Mouse (Mus musculus): ENCODE results near the gene Neurod6. TPM values are rescaled to one million over a fixed set of nuclear protein-coding genes. Genes with fewer than 3 reads are reported as not detected.
"Not testable (repeated sequence)": the region's sequence is repeated elsewhere in the genome, so short reads cannot be mapped to it uniquely, and the experiment has no call there.

Gene Neurod6
- polyA plus RNA-seq (2016; fragmentation: Nextera tagmentation; extraction: Ambion mirVana): 0.05 TPM in 1 of 2 replicates, not detected in the other

GRCm38 (mm10) chr6:55680974-55681373, at the start of gene Neurod6:
TSS of gene Neurod6 (minus strand) at chr6:55681263.
- H3K9me3 ChIP-seq (replicated peaks): no peaks in the 10 kb centered on the region
- H3K4me1 ChIP-seq: peaks cover 21% of the 10 kb centered on the region
- no peaks in the 10 kb centered on the region for H3K36me3 ChIP-seq
- WGBS: 86% methylated on average over 4 of the region's 4 CpGs
- H3K4me3 ChIP-seq: no peak within 1 kb of the TSS
- peaks cover 30% of the 10 kb centered on the region for H3K27me3 ChIP-seq (ENCODE audit: low read depth, poor library complexity, severe bottlenecking)
- no peak within 1 kb of the TSS for H3K27ac ChIP-seq (replicated peaks)
- DNase-seq (ENCODE audit: low spot score): no peak

- WGBS: 38% methylated on average over 5 of the region's 5 CpGs
- Histone ChIP-seq H3K4me3 (no peak overlapping the region), H3K4me1 (no peaks in the 10 kb centered on the region), H3K27ac (replicated peaks) (no peak overlapping the region), H3K9me3 (replicated peaks) (no peaks in the 10 kb centered on the region), H3K36me3 (no peaks in the 10 kb centered on the region), H3K27me3 (ENCODE audit: low read depth, poor library complexity, severe bottlenecking) (no peaks in the 10 kb centered on the region)
- peak; percentile 70 for DNase-seq (ENCODE audit: low spot score)
Observed at GRCm38 (mm10) chr6:55717209-55717608, 36.1 kb upstream of the Neurod6 start.

GRCm38 (mm10) chr6:55715446-55715845, 34.4 kb upstream of the Neurod6 start:
- Histone ChIP-seq H3K4me3 (no peak overlapping the region), H3K27me3 (ENCODE audit: low read depth, poor library complexity, severe bottlenecking) (no peaks in the 10 kb centered on the region), H3K27ac (replicated peaks) (no peak overlapping the region), H3K4me1 (no peaks in the 10 kb centered on the region), H3K9me3 (replicated peaks) (no peaks in the 10 kb centered on the region), H3K36me3 (no peaks in the 10 kb centered on the region)
- 79% methylated on average over 6 of the region's 6 CpGs for WGBS
- no peak for DNase-seq (ENCODE audit: low spot score)

- WGBS: 92% methylated on average over 4 of the region's 4 CpGs
- H3K27me3 ChIP-seq (ENCODE audit: low read depth, poor library complexity, severe bottlenecking); DNase-seq (ENCODE audit: low spot score); H3K27ac ChIP-seq (replicated peaks); H3K36me3 ChIP-seq; H3K4me1 ChIP-seq; H3K4me3 ChIP-seq; H3K9me3 ChIP-seq (replicated peaks): not testable (repeated sequence)
Observed at GRCm38 (mm10) chr6:55710913-55711312, 29.9 kb upstream of the Neurod6 start.

- 88% methylated on average over 1 of the region's 1 CpGs for WGBS
- no peak overlapping the region for H3K4me3 ChIP-seq
- no peak overlapping the region for H3K27ac ChIP-seq (replicated peaks)
- H3K27me3 ChIP-seq (ENCODE audit: low read depth, poor library complexity, severe bottlenecking): no peaks in the 10 kb centered on the region
- no peak for DNase-seq (ENCODE audit: low spot score)
- no peaks in the 10 kb centered on the region for H3K4me1 ChIP-seq
- H3K36me3 ChIP-seq: no peaks in the 10 kb centered on the region
- no peaks in the 10 kb centered on the region for H3K9me3 ChIP-seq (replicated peaks)
Observed at GRCm38 (mm10) chr6:55704759-55705104, 23.7 kb upstream of the Neurod6 start.

- H3K36me3 ChIP-seq: no peaks in the 10 kb centered on the region
- H3K4me3 ChIP-seq: no peak overlapping the region
- H3K9me3 ChIP-seq (replicated peaks): no peaks in the 10 kb centered on the region
- no peaks in the 10 kb centered on the region for H3K27me3 ChIP-seq (ENCODE audit: low read depth, poor library complexity, severe bottlenecking)
- no peaks in the 10 kb centered on the region for H3K4me1 ChIP-seq
- 90% methylated on average over 8 of the region's 8 CpGs for WGBS
- no peak overlapping the region for H3K27ac ChIP-seq (replicated peaks)
- no peak for DNase-seq (ENCODE audit: low spot score)
Observed at GRCm38 (mm10) chr6:55704061-55704758, 23.1 kb upstream of the Neurod6 start.

GRCm38 (mm10) chr6:55700392-55701386, 19.6 kb upstream of the Neurod6 start:
- Histone ChIP-seq H3K27ac (replicated peaks) (no peak overlapping the region), H3K9me3 (replicated peaks) (no peaks in the 10 kb centered on the region), H3K27me3 (ENCODE audit: low read depth, poor library complexity, severe bottlenecking) (no peaks in the 10 kb centered on the region), H3K36me3 (no peaks in the 10 kb centered on the region), H3K4me1 (no peaks in the 10 kb centered on the region), H3K4me3 (no peak overlapping the region)
- no peak for DNase-seq (ENCODE audit: low spot score)
- 52% methylated on average over 4 of the region's 4 CpGs for WGBS

- DNase-seq (ENCODE audit: low spot score): no peak
- Histone ChIP-seq H3K4me1 (no peaks in the 10 kb centered on the region), H3K9me3 (replicated peaks) (no peaks in the 10 kb centered on the region), H3K4me3 (no peak overlapping the region), H3K27me3 (ENCODE audit: low read depth, poor library complexity, severe bottlenecking) (no peaks in the 10 kb centered on the region), H3K36me3 (no peaks in the 10 kb centered on the region), H3K27ac (replicated peaks) (no peak overlapping the region)
- WGBS: 87% methylated on average over 2 of the region's 2 CpGs
Observed at GRCm38 (mm10) chr6:55690015-55690531, 9.0 kb upstream of the Neurod6 start.

GRCm38 (mm10) chr6:55683506-55683905, 2.4 kb upstream of the Neurod6 start:
- Histone ChIP-seq H3K9me3 (replicated peaks) (no peaks in the 10 kb centered on the region), H3K4me1 (peaks cover 10% of the 10 kb centered on the region), H3K27ac (replicated peaks) (no peak overlapping the region), H3K36me3 (no peaks in the 10 kb centered on the region), H3K27me3 (ENCODE audit: low read depth, poor library complexity, severe bottlenecking) (peaks cover 5% of the 10 kb centered on the region; the same call in 1 of the 2 replicates), H3K4me3 (no peak overlapping the region)
- WGBS: 90% methylated on average over 4 of the region's 4 CpGs
- DNase-seq (ENCODE audit: low spot score): no peak

GRCm38 (mm10) chr6:55682886-55683285, 1.8 kb upstream of the Neurod6 start:
- Histone ChIP-seq H3K27me3 (ENCODE audit: low read depth, poor library complexity, severe bottlenecking) (peaks cover 11% of the 10 kb centered on the region; the same call in 1 of the 2 replicates), H3K9me3 (replicated peaks) (no peaks in the 10 kb centered on the region), H3K27ac (replicated peaks) (no peak overlapping the region), H3K4me1 (peaks cover 10% of the 10 kb centered on the region), H3K4me3 (no peak overlapping the region), H3K36me3 (no peaks in the 10 kb centered on the region)
- DNase-seq (ENCODE audit: low spot score): no peak
- 83% methylated on average over 7 of the region's 7 CpGs for WGBS

GRCm38 (mm10) chr6:55678571-55679185, 2.4 kb downstream of the Neurod6 start:
- H3K36me3 ChIP-seq: no peaks in the 10 kb centered on the region
- DNase-seq (ENCODE audit: low spot score): no peak
- WGBS: 96% methylated on average over 7 of the region's 7 CpGs
- H3K4me1 ChIP-seq: peaks cover 21% of the 10 kb centered on the region
- no peak overlapping the region for H3K4me3 ChIP-seq
- peaks cover 36% of the 10 kb centered on the region for H3K27me3 ChIP-seq (ENCODE audit: low read depth, poor library complexity, severe bottlenecking)
- H3K27ac ChIP-seq (replicated peaks): no peak overlapping the region
- H3K9me3 ChIP-seq (replicated peaks): no peaks in the 10 kb centered on the region

GRCm38 (mm10) chr6:55677326-55677725, 3.7 kb downstream of the Neurod6 start:
- H3K4me3 ChIP-seq: peak overlapping the region; percentile 58
- DNase-seq (ENCODE audit: low spot score): no peak
- WGBS: 15% methylated on average over 8 of the region's 8 CpGs
- H3K27me3 ChIP-seq (ENCODE audit: low read depth, poor library complexity, severe bottlenecking): peaks cover 36% of the 10 kb centered on the region
- H3K9me3 ChIP-seq (replicated peaks): no peaks in the 10 kb centered on the region
- H3K36me3 ChIP-seq: no peaks in the 10 kb centered on the region
- peaks cover 21% of the 10 kb centered on the region for H3K4me1 ChIP-seq
- H3K27ac ChIP-seq (replicated peaks): peak overlapping the region; percentile 73; the same call in 1 of the 2 replicates
